Mouse (Mus musculus) limb, embryonic 11.5 days (tissue): ENCODE data around the gene Me3. TPM values are rescaled to one million over a fixed set of nuclear protein-coding genes. Genes with fewer than 3 reads are reported as not detected.

Experiments used
- ATAC-seq: fragments of 200-750 bp; cut with Nextera tagmentation; 2 replicates; pipeline ENCODE4 v1.8.0; 2017; ENCODE audit warnings: low read depth; ENCODE audit not compliant: insufficient number of reproducible peaks, low FRiP score, low TSS enrichment
- DNase-seq: peaks from one replicate; pipeline ENCODE4 v3.0.0-alpha.2; 2015; ENCODE audit warnings: low spot score
- H3K27ac ChIP-seq: fragments of 300-500 bp; sonication (generic); replicated peaks from 2 replicates; pipeline ENCODE4 v1.5.1; 2014; ENCODE audit warnings: low read depth, mild to moderate bottlenecking, low read length
- H3K27me3 ChIP-seq: fragments of 300-500 bp; sonication (generic); 2 replicates; pipeline ENCODE4 v1.6.1; 2014; ENCODE audit warnings: mild to moderate bottlenecking, low read length, mixed read lengths; ENCODE audit not compliant: control insufficient read depth, insufficient read depth
- H3K36me3 ChIP-seq: fragments of 300-500 bp; sonication (generic); 2 replicates; pipeline ENCODE4 v1.6.1; 2014; ENCODE audit warnings: mild to moderate bottlenecking, low read length, moderate library complexity, mixed read lengths; ENCODE audit not compliant: control insufficient read depth, insufficient read depth
- H3K4me1 ChIP-seq: fragments of 300-500 bp; sonication (generic); 2 replicates; pipeline ENCODE4 v1.6.1; 2014; ENCODE audit warnings: low read length, mixed read lengths; ENCODE audit not compliant: control insufficient read depth, insufficient read depth
- H3K4me2 ChIP-seq: fragments of 300-500 bp; sonication (generic); 2 replicates; pipeline ENCODE4 v1.6.1; 2014; ENCODE audit warnings: low read depth, mild to moderate bottlenecking, moderate library complexity; ENCODE audit not compliant: severe bottlenecking
- H3K4me3 ChIP-seq: fragments of 300-500 bp; sonication (generic); 2 replicates; pipeline ENCODE4 v1.5.1; 2014; ENCODE audit warnings: low read depth, low read length
- H3K9ac ChIP-seq: fragments of 300-500 bp; sonication (generic); 2 replicates; pipeline ENCODE4 v1.6.1; 2014; ENCODE audit warnings: mild to moderate bottlenecking, low read length
- H3K9me3 ChIP-seq: fragments of 300-500 bp; sonication (generic); 2 replicates; pipeline ENCODE4 v1.6.1; 2016; ENCODE audit warnings: low read length; ENCODE audit not compliant: control insufficient read depth
- WGBS: fragments of 180-500 bp; shearing (Covaris S2); extraction: QIAGEN DNeasy Blood & Tissue Kit; methylation state at CpG from one replicate; pipeline ENCODE4 v1.1.7; 2014; 5-methylcytosine and 5-hydroxymethylcytosine counted together
- polyA plus RNA-seq: library from polyadenylated mRNA; unstranded; fragments of >200 nt; fragmentation: Nextera tagmentation; extraction: Ambion mirVana; gene quantifications from 2 replicates; pipeline ENCODE4 v1.2.1, GENCODE M21; 2014

The Me3 gene
- polyA plus RNA-seq, 1 experiment from 2014 or later, result 0.29 TPM

- no peak for ATAC-seq
- no peak for DNase-seq
- H3K27ac ChIP-seq, result no peak overlapping the region
Measured at GRCm38 (mm10) chr7:89677850-89678249, 45.7 kb downstream of the Me3 start.

GRCm38 (mm10) chr7:89678719-89679118, 46.5 kb downstream of the Me3 start:
- H3K4me3 ChIP-seq, result no peak overlapping the region
- H3K9ac ChIP-seq, result no peak overlapping the region
- no peak overlapping the region for H3K4me2 ChIP-seq
- 92% methylated on average over 5 of the region's 5 CpGs for WGBS
- ATAC-seq (no peak), DNase-seq (no peak)
- H3K27me3 ChIP-seq, result no peaks in the 10 kb centered on the region
- no peak overlapping the region for H3K27ac ChIP-seq
- H3K36me3 ChIP-seq, result no peaks in the 10 kb centered on the region
- H3K4me1 ChIP-seq, result no peaks in the 10 kb centered on the region
- no peaks in the 10 kb centered on the region for H3K9me3 ChIP-seq

More at GRCm38 (mm10) chr7:89677850-89678249, 45.7 kb downstream of the Me3 start:
- H3K27me3 ChIP-seq, result no peaks in the 10 kb centered on the region
- no peaks in the 10 kb centered on the region for H3K36me3 ChIP-seq
- no peak overlapping the region for H3K4me3 ChIP-seq
- H3K9me3 ChIP-seq, result no peaks in the 10 kb centered on the region
- no peaks in the 10 kb centered on the region for H3K4me1 ChIP-seq
- H3K4me2 ChIP-seq, result no peak overlapping the region
- H3K9ac ChIP-seq, result no peak overlapping the region
- WGBS, result 28% methylated on average over 1 of the region's 1 CpGs

GRCm38 (mm10) chr7:89679139-89679538, 46.9 kb downstream of the Me3 start:
- 91% methylated on average over 6 of the region's 6 CpGs for WGBS
- H3K36me3 ChIP-seq, result no peaks in the 10 kb centered on the region
- no peak for DNase-seq
- no peak overlapping the region for H3K27ac ChIP-seq
- no peaks in the 10 kb centered on the region for H3K27me3 ChIP-seq
- H3K4me1 ChIP-seq, result no peaks in the 10 kb centered on the region
- no peak overlapping the region for H3K9ac ChIP-seq
- no peak for ATAC-seq
- no peak overlapping the region for H3K4me2 ChIP-seq
- no peaks in the 10 kb centered on the region for H3K9me3 ChIP-seq
- H3K4me3 ChIP-seq, result no peak overlapping the region

GRCm38 (mm10) chr7:89679621-89680140, 47.5 kb downstream of the Me3 start:
- no peaks in the 10 kb centered on the region for H3K4me1 ChIP-seq
- no peak overlapping the region for H3K9ac ChIP-seq
- ATAC-seq (no peak), DNase-seq (no peak)
- no peak overlapping the region for H3K27ac ChIP-seq
- no peaks in the 10 kb centered on the region for H3K27me3 ChIP-seq
- H3K4me3 ChIP-seq, result no peak overlapping the region
- WGBS, result 91% methylated on average over 2 of the region's 2 CpGs
- no peaks in the 10 kb centered on the region for H3K9me3 ChIP-seq
- no peaks in the 10 kb centered on the region for H3K36me3 ChIP-seq
- no peak overlapping the region for H3K4me2 ChIP-seq

- H3K4me1 ChIP-seq, result no peaks in the 10 kb centered on the region
- H3K4me2 ChIP-seq, result no peak overlapping the region
- no peak for DNase-seq
Measured at GRCm38 (mm10) chr7:89680891-89681290, 48.7 kb downstream of the Me3 start.

GRCm38 (mm10) chr7:89681666-89682470, 49.7 kb downstream of the Me3 start:
- 90% methylated on average over 10 of the region's 10 CpGs for WGBS
- H3K9ac ChIP-seq, result no peak overlapping the region
- no peaks in the 10 kb centered on the region for H3K4me1 ChIP-seq
- H3K36me3 ChIP-seq, result no peaks in the 10 kb centered on the region
- no peaks in the 10 kb centered on the region for H3K9me3 ChIP-seq
- no peak overlapping the region for H3K4me2 ChIP-seq
- H3K27ac ChIP-seq, result no peak overlapping the region
- no peak overlapping the region for H3K4me3 ChIP-seq
- H3K27me3 ChIP-seq, result no peaks in the 10 kb centered on the region
- no peak for ATAC-seq
- no peak for DNase-seq

More at GRCm38 (mm10) chr7:89680891-89681290, 48.7 kb downstream of the Me3 start:
- Histone ChIP-seq H3K4me3 (no peak overlapping the region), H3K36me3 (no peaks in the 10 kb centered on the region), H3K27ac (no peak overlapping the region), H3K9me3 (no peaks in the 10 kb centered on the region), H3K27me3 (no peaks in the 10 kb centered on the region), H3K9ac (no peak overlapping the region)
- no peak for ATAC-seq
- 89% methylated on average over 3 of the region's 3 CpGs for WGBS

GRCm38 (mm10) chr7:89698186-89698585, 66.0 kb downstream of the Me3 start:
- DNase-seq (peak; percentile 47), ATAC-seq (no peak)
- H3K4me2 ChIP-seq, result no peak overlapping the region
- no peak overlapping the region for H3K27ac ChIP-seq
- no peaks in the 10 kb centered on the region for H3K9me3 ChIP-seq
- H3K27me3 ChIP-seq, result no peaks in the 10 kb centered on the region
- no peak overlapping the region for H3K9ac ChIP-seq
- no peaks in the 10 kb centered on the region for H3K36me3 ChIP-seq
- peaks cover 3% of the 10 kb centered on the region; the same call in 1 of the 2 replicates for H3K4me1 ChIP-seq
- no peak overlapping the region for H3K4me3 ChIP-seq

- ATAC-seq (no peak), DNase-seq (no peak)
- Histone ChIP-seq H3K4me1 (peaks cover 3% of the 10 kb centered on the region; the same call in 1 of the 2 replicates), H3K36me3 (no peaks in the 10 kb centered on the region), H3K9ac (no peak overlapping the region), H3K4me2 (no peak overlapping the region), H3K4me3 (no peak overlapping the region), H3K9me3 (no peaks in the 10 kb centered on the region), H3K27me3 (no peaks in the 10 kb centered on the region), H3K27ac (no peak overlapping the region)
- WGBS, result 75% methylated on average over 5 of the region's 5 CpGs
Measured at GRCm38 (mm10) chr7:89699668-89700350, 67.6 kb downstream of the Me3 start.
